Mouse (Mus musculus) right cerebral cortex, postnatal 10 days (tissue): ENCODE data around the gene Utp18.
"Not testable (repeated sequence)": the region's sequence is repeated elsewhere in the genome, so short reads cannot be mapped to it uniquely, and the experiment has no call there.

Experiments
- DNase-seq, 2 experiments: peaks; one replicate each; pipeline ENCODE4 v3.0.0; 2021; ENCODE audit warnings: low spot score in 2 of 2

The Utp18 gene

DNA sequence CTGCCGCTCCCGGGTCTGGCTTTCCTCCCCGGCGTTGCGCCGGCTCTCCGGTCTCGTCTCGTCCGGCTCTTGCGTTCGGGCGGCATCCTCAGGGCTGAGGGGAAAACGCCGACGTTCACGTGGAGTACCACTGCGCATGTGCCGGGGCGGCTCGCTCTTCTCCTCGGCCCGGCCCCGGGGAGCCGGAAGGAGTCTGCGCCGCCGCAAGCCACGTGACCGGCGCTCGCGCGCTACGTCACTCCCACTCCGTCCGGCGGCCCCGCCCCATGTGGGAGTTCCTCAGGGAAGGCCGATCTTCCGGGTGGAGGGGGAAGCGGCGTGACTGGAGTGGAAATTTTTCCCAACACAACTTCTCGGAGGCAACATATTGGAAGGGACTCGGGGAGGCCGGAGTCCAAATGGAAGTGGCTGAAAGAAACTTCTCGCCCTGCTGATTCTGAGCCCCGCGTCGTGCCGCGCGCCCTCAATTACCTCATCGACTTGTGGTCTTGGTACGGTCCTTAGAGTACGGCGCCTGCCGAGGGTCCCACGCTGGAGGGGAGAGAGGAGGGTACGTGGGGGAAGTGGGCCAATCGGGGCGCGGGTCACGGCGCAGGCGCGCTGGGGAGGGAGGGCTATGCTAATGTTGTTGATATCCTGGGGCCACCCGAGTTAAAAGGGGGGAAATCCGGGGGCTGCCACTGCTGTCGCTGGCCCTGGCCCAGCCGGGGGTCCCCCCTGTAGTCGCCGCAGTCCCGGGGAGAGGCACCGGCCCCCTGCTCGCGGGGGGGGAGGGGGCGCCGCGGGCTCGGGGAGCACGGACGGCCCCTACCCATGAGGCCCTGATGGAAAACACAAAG lies at the start of gene Utp18, which contains the start of gene Mbtd1:
TSS of gene Utp18 (minus strand) at position 195 of the 839 bp plus-strand sequence.
TSS of gene Mbtd1 (plus strand) at position 281 of the 839 bp plus-strand sequence.
- peak; percentile 99 to 100 for DNase-seq

DNA sequence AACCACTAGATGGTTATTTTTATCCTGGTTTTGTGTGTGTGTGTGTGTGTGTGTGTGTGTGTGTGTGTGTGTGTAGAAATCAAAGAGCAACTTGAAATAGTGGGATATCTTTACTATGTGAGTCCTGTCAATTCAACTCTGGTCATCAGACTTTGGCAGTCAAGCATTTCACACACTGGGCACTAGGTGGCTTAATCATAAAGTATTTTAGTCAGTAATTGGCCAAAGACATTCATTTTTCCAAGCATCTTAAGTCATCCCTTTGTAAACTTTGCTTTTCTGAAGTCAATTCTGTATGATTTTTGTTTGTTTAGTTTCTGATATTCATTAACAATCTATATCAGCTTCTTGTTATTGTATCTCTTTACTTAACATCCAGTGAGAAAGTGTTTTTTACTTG lies 43.5 kb upstream of the Utp18 start:
- DNase-seq, result no peak

DNA sequence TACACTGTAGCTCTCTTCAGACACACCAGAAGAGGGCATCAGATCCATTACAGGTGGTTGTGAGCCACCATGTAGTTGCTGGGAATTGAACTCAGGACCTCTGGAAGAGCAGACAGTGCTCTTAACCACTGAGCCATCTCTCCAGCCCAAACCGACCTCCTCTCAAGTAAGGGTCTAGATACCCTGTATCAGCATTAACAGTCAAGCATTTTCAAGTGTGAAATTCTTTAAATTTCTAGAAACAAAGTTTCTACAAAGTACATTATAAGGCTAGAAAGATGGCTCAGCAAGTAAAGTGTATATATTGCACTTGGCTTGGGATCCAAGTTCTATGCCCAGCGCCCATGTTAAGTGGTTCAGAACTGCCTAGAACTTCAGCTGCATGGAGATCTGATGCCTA lies 29.5 kb upstream of the Utp18 start:
- not testable (repeated sequence) for DNase-seq

GRCm38 (mm10) chr11:93911603-93912002 lies 26.0 kb upstream of the Utp18 start:
- no peak for DNase-seq

DNA sequence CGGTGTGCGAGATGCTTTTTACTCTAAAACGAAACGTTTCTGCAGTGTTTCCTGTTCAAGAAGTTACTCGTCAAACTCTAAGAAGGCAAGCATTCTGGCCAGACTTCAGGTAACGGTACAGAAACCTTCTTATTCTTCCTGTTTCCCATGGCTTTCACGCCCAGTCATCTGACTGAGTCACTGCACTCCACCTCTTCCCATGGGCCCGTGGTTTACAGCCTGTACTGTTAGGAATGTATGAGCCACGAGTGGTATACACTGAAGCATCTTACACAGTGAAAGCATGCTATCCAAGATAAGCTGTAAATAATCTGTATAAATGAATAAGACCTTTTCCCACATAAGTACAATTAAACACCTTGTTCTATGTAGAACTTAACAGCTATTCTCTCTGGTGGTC lies 23.3 kb upstream of the Utp18 start:
- no peak for DNase-seq

DNA sequence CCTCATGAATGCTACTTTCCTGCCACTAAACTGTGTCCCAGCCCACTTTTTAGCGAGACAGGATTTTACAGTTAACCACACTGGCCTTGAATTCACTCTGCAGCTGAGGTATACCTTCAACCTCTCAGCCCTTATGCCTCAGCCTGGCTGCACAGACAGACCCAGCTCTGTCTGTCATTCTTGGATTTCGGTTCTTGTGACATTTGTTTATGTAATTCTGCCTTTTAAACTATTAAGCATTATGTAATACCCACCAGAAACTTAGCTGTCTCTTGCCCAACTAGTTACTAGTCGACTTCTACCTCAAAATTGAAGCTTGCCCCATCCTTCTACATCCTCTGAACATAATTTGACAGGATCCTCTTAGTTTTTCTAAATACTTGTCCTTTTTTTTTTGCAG lies 22.3 kb upstream of the Utp18 start:
- DNase-seq, result no peak

DNA sequence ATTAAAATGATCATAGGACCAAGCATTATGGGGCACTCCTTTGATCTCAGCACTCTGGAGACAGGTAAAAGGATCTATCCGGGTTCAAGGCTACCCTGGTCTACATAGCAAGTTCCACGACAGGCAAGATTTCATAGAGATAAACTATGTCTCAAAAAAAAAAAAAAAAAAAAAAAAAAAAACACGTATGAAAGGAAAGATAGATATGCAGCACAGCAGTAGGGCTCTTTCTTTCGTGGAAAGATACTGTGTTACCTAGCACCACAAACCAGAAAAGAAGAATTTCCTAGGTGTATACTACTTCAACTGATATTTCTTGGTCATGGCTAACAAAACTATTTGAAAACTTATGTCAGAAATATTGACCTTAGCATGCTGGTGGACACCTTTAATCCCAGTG lies 21.3 kb upstream of the Utp18 start:
- DNase-seq, result no peak

- no peak for DNase-seq
Measured at GRCm38 (mm10) chr11:93897732-93898131, 12.2 kb upstream of the Utp18 start.

DNA sequence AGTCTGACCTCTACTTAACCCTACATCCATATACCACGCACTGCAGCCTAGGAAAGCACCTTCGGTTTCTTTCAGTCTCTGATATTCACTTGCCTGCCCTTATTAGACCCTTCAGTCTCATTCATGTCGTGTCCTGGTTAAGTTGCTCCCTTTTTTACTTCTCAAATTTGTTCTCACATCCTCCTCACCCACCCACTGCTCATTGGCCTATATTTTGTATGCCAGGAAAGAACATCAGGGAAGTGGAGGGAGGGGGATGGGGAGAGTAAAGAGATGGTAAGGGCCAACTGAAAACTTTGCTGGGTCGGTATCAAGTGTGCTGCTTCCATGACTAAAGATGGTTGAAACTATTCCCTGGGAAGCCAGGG lies 1.5 kb upstream of the Utp18 start:
- peak in 1 of 2 experiments; percentile 35 for DNase-seq

DNA sequence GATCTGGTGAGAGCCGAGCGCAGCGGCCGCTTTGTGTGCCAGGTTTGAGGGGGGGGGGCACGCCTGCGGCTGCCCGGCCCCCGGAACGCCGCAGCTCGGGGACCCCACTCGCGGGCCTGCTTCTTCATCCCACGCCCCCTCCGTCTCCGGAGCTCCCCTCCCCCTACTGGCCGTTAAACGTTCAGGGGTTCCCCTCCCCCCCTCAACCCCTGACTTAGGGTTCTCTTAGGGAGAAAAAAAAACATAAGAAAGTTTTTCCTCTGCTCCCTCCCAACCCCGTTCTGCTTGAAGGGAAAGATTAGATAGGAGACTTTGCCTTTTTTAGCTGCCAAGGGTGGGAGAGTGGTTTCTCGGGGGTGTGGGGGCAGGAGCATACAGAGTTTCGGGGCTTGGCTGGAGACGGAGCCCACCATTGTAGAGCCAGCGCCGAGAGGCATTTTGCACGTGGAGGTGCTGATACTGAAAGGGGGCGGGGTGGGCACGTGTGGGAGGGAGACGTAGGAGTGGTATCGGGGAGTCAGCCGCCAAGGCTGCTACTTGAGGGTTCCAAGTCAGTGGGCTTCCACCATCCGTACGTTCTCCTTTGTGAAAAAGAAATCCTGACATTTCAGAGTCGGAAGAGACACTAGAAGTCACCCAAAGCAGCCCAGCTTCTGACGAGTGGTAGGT lies 979 bp upstream of the Utp18 start:
- DNase-seq, result peak; percentile 44 to 53

- DNase-seq, result peak; percentile 70
Measured at GRCm38 (mm10) chr11:93884901-93885571, 530 bp downstream of the Utp18 start.

DNA sequence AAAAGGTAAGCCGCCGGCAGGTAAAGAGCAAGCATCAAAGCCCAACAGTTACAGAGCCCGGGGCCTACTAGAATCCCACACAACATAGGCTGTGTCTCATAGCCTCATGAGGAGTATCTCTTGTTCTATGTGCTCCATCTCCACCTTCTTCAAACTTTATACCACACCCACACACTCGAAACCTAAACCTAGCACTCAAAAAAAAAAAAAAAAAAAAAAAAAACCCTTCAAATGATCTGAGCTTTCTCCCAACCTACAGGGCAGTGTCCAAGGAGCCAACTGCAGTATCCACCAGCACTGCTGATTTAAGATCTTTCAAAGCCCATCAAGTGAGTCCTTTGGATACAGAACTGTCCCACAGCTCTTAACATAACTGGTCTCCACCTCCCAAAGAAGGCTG lies 1.5 kb downstream of the Utp18 start:
- no peak for DNase-seq

- no peak for DNase-seq
Measured at GRCm38 (mm10) chr11:93862638-93863037, 22.9 kb downstream of the Utp18 start.

GRCm38 (mm10) chr11:93862045-93862623 lies 23.4 kb downstream of the Utp18 start:
- DNase-seq, result no peak

DNA sequence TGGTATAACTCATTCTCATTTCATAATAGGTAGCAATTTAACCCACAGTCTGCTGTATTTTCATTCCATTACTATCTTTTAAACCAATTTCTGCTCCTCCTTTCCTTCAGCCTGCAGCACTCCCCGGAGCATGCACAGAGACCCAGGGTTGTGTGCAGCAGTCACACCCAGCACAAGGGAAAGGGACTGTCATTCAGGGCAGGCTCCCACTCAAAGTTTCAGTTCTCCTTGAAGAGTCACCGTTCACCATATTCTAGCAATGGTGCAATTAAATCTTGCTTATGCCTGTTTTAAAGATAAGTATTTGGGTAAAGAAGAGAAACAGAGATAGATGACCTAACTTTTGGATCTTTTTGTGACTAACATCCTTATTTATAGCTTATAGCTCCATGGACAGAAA lies 24.4 kb downstream of the Utp18 start:
- no peak for DNase-seq

GRCm38 (mm10) chr11:93860540-93861172 lies 24.9 kb downstream of the Utp18 start:
- no peak for DNase-seq

DNA sequence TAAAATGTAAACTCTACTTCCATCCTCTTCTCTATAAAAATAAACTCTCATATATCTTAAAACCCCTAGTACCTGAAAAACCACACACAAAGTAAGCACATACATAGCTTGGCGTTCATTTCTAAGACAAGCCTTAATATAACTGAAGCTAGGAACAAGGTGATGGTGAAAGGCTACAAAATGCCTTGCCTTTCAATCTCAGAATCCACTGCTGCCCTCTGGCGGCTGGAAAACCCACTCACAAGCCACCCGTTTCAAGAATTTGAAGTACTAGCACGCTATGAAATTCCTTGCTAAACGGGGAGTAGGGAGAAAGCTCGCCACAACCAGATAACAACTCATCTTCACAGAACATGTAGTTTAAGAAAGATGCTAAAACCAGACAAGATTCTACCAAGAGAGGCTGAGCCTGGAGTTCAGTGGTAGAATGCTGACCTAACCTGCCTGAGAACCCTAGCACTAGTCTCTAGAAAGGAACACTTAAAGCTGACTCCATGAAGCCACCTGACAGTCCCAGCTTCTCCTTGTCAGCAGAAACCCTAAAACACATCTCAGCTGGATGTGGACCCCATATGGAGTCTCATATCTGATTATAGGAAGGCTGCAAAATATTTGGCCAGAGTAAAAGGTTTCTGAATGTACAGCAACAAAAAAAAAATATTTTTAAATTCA lies 29.1 kb downstream of the Utp18 start:
- peak; percentile 89 to 94 for DNase-seq

DNA sequence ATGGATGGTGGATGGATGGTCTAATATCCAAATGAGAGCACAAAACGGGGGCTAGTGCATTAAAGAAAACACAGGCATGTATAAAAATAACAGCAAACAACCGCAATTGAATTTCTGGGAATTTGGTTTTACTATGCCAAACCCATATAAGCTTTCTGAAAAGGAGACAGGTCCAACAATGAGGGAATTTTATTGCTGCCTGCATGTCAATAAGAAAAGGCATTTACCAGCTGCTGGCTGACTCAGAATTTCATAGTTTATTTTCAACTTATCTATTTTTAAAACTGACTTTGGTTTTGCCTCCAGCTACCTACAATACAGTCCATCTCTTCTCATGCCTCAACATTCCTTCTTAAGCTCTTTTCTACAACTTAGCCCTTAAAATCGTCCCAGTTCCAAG lies 33.0 kb downstream of the Utp18 start:
- no peak for DNase-seq

- DNase-seq, result no peak
Measured at GRCm38 (mm10) chr11:93847342-93847741, 38.2 kb downstream of the Utp18 start.

DNA sequence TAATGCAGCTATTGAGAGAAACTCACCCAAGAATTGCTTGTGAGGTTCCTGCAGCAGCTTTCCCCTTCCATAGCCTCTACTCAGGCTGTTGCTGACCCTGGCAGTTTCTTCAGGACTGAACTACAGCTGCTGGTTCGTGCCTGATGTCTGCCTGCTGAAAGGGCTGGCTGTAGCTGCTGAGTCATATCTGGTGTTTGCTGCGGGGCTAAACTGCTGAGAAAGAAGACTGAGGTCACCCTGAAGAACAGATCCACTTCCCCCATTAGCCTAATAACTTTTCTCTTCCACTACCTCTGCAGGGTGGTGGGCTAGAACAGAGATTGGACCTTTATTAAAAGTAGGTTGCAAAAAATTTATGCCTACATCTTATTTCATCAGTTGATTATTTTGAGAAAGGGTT lies 49.8 kb downstream of the Utp18 start:
- DNase-seq, result no peak

DNA sequence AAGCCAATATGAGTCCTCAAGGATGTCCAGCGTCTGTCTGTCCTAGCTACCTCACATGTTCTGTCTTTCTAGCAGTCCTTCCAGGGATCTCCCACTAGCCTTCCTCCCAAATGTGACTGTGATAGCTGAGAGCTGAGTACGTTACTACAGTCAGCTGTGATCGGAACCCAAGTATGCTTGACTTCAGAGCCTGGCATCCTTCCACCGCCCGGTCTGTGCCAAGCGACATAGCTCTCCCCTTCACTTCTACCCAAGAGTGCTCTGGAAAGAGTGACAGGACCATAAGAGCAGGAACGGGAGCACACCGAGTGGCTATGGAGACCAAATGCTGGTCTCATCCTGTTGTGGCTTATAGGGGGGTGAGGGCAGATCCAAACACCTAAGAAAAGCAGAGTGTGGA lies 55.6 kb downstream of the Utp18 start:
- peak; percentile 51 to 62 for DNase-seq
